ENCODE assay signal across 12 mouse cellular contexts in the genomic region with DNA sequence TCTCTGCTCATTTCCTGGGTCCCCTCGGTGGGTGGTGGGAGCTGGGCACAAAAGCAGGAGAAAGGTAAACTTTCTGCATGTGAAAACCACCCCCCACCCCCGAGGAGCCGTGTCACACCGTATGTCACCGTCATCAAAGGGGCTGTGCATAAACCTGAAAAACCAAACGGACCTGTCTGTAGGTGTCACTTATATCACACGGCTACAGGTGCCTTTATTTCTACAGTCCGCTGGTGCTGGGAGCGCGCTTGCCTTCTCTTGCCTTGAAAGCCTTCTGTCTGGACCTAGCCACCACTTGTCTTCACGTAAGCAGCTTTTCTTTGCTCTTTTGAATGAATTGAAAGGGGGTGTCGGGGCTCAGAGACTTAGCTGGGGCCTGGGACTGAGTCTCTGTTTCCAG. TPM values are rescaled to one million over a fixed set of nuclear protein-coding genes. Genes with fewer than 3 reads are reported as not detected.
A peak's percentile ranks its signal among the peaks of the same experiment; 100 is the strongest.
DNase-seq lines count a peak whose midpoint lies in the region; ATAC-seq lines count a peak whose summit lies in the region.
"Had no signal": no experiment of that assay in that cellular context is flagged by ENCODE, and none has a peak within 500 bp of the region (broad histone marks: within the 10 kb centered on the region; RNA-seq: fewer than 3 reads in every experiment).

No protein-coding gene starts in this region.

- H3K27ac ChIP-seq in heart, embryonic 14.5 days (replicated peaks in 1 of 2; ENCODE audit: control insufficient read depth in 1 of 2, insufficient read depth in 1 of 2, low read depth in 2 of 2, low read length in 2 of 2) = no peak overlapping the region
- H3K27ac ChIP-seq in embryonic facial prominence, embryonic 11.5 days (replicated peaks; ENCODE audit: low read depth, low read length) = no peak overlapping the region
- H3K27ac ChIP-seq in forebrain, embryonic 16.5 days (ENCODE audit: low read length) = no peak overlapping the region
- H3K27ac ChIP-seq in midbrain, embryonic 11.5 days (ENCODE audit: low read depth, low read length) = no peak overlapping the region

- peaks cover 8 to 12% of the 10 kb centered on the region in 2 experiments; a peak in 3 of 4 replicates for H3K4me1 ChIP-seq in heart, embryonic 14.5 days (ENCODE audit: control insufficient read depth in 2 of 2, insufficient read depth in 2 of 2, low read length in 2 of 2)
- no peaks in the 10 kb centered on the region for H3K4me1 ChIP-seq in embryonic facial prominence, embryonic 11.5 days (ENCODE audit: control insufficient read depth, insufficient read depth, low read length)
- H3K4me1 ChIP-seq in forebrain, embryonic 16.5 days (replicated peaks; ENCODE audit: control insufficient read depth, insufficient read depth, low read length) = peaks cover 7% of the 10 kb centered on the region
- peaks cover 10% of the 10 kb centered on the region; the same call in 1 of the 2 replicates for H3K4me1 ChIP-seq in midbrain, embryonic 11.5 days (ENCODE audit: control insufficient read depth, insufficient read depth, low read length)

- H3K36me3 ChIP-seq in heart, embryonic 14.5 days (ENCODE audit: control insufficient read depth, insufficient read depth, low read length) = no peaks in the 10 kb centered on the region
- no peaks in the 10 kb centered on the region for H3K36me3 ChIP-seq in embryonic facial prominence, embryonic 11.5 days (replicated peaks; ENCODE audit: control insufficient read depth, insufficient read depth, low read depth, low read length)
- H3K36me3 ChIP-seq in forebrain, embryonic 16.5 days (ENCODE audit: control insufficient read depth, insufficient read depth) = no peaks in the 10 kb centered on the region
- H3K36me3 ChIP-seq in midbrain, embryonic 11.5 days (ENCODE audit: control insufficient read depth, insufficient read depth, low read length) = no peaks in the 10 kb centered on the region

- WGBS in heart, embryonic 14.5 days = 67% methylated on average over 12 of the region's 12 CpGs
- 57% methylated on average over 12 of the region's 12 CpGs for WGBS in embryonic facial prominence, embryonic 11.5 days
- 34% methylated on average over 12 of the region's 12 CpGs for WGBS in forebrain, embryonic 16.5 days
- 52% methylated on average over 12 of the region's 12 CpGs for WGBS in midbrain, embryonic 11.5 days

- no peaks in the 10 kb centered on the region for H3K9me3 ChIP-seq in heart, embryonic 14.5 days (ENCODE audit: control insufficient read depth, low read length)
- H3K9me3 ChIP-seq in embryonic facial prominence, embryonic 11.5 days (replicated peaks; ENCODE audit: control insufficient read depth, low read length) = no peaks in the 10 kb centered on the region
- H3K9me3 ChIP-seq in forebrain, embryonic 16.5 days (ENCODE audit: control insufficient read depth, low read length) = no peaks in the 10 kb centered on the region
- H3K9me3 ChIP-seq in midbrain, embryonic 11.5 days (ENCODE audit: control insufficient read depth, low read length) = no peaks in the 10 kb centered on the region

- H3K4me3 ChIP-seq in heart, embryonic 14.5 days (ENCODE audit: control insufficient read depth in 1 of 2, insufficient read depth in 1 of 2, low read depth in 1 of 2, low read length in 2 of 2) = no peak overlapping the region
- no peak overlapping the region for H3K4me3 ChIP-seq in embryonic facial prominence, embryonic 11.5 days (ENCODE audit: low read depth, low read length)
- H3K4me3 ChIP-seq in forebrain, embryonic 16.5 days (replicated peaks; ENCODE audit: low read length) = no peak overlapping the region
- H3K4me3 ChIP-seq in midbrain, embryonic 11.5 days (ENCODE audit: low read depth, low read length) = no peak overlapping the region

- H3K27me3 ChIP-seq in heart, embryonic 14.5 days (ENCODE audit: control insufficient read depth, insufficient read depth, low read length) = no peaks in the 10 kb centered on the region
- H3K27me3 ChIP-seq in embryonic facial prominence, embryonic 11.5 days (ENCODE audit: control insufficient read depth, insufficient read depth, low read length) = no peaks in the 10 kb centered on the region
- no peaks in the 10 kb centered on the region for H3K27me3 ChIP-seq in forebrain, embryonic 16.5 days (replicated peaks; ENCODE audit: control insufficient read depth, insufficient read depth, low read length)
- H3K27me3 ChIP-seq in midbrain, embryonic 11.5 days (ENCODE audit: control insufficient read depth, insufficient read depth, low read length) = no peaks in the 10 kb centered on the region

- peak overlapping the region; percentile 23; the same call in 1 of the 2 replicates for H3K4me2 ChIP-seq in heart, embryonic 14.5 days (ENCODE audit: low read length)
- H3K4me2 ChIP-seq in embryonic facial prominence, embryonic 11.5 days (ENCODE audit: low read depth, low read length) = no peak overlapping the region
- H3K4me2 ChIP-seq in forebrain, embryonic 16.5 days (ENCODE audit: low read length) = peak overlapping the region; percentile 13
- peak overlapping the region; percentile 30 for H3K4me2 ChIP-seq in midbrain, embryonic 11.5 days

- ATAC-seq in heart, embryonic 14.5 days (ENCODE audit: insufficient number of reproducible peaks, insufficient read depth, low FRiP score, low read depth) = no peak
- ATAC-seq in embryonic facial prominence, embryonic 11.5 days (replicated peaks; ENCODE audit: insufficient number of reproducible peaks, low FRiP score, low TSS enrichment, low read depth) = no peak
- 0 out of 2 replicates have a peak, but pooled peaks have one; percentile 11 for ATAC-seq in forebrain, embryonic 16.5 days
- ATAC-seq in midbrain, embryonic 11.5 days (ENCODE audit: low FRiP score) = peak; percentile 25; the same call in 1 of the 2 replicates

- no peak overlapping the region for H3K9ac ChIP-seq in heart, embryonic 14.5 days (ENCODE audit: low read length)
- H3K9ac ChIP-seq in embryonic facial prominence, embryonic 11.5 days (replicated peaks; ENCODE audit: low read length) = no peak overlapping the region
- no peak overlapping the region for H3K9ac ChIP-seq in forebrain, embryonic 16.5 days (replicated peaks; ENCODE audit: low read depth, low read length)
- peak overlapping the region; percentile 17; the same call in 1 of the 2 replicates for H3K9ac ChIP-seq in midbrain, embryonic 11.5 days (ENCODE audit: low read length)

- no peak for DNase-seq in heart, adult 8-10 months (ENCODE audit: low spot score)
- DNase-seq in embryonic facial prominence, embryonic 11.5 days (ENCODE audit: low spot score) = peak; percentile 20
- DNase-seq in midbrain, embryonic 11.5 days (ENCODE audit: low spot score, missing footprints) = peak; percentile 83
- no peak for DNase-seq in right cerebral cortex, postnatal 4 days
- DNase-seq in adipocyte (ENCODE audit: low spot score) = no peak
- DNase-seq in adrenal gland, postnatal 10 days = no peak
- DNase-seq: cerebellum, adult 11-12 months; kidney, adult 11 months had no signal

RNA-seq across cellular contexts. Expression of gene Elf5, which starts 12.4 kb away (rescaled TPM):
- 0.11 TPM in 1 of 2 replicates, not detected in the other for polyA plus RNA-seq in heart, embryonic 14.5 days (2014; fragmentation: Nextera tagmentation; extraction: Ambion mirVana)
- not detected for total RNA-seq in heart, adult 8-10 months (2022)
- 0.50 and 0.75 TPM in 2 replicates for polyA plus RNA-seq in embryonic facial prominence, embryonic 11.5 days (2014; fragmentation: Nextera tagmentation; extraction: Ambion mirVana)
- 0.16 TPM in 1 of 2 replicates, not detected in the other for polyA plus RNA-seq in forebrain, embryonic 16.5 days (2015; fragmentation: Nextera tagmentation; extraction: Ambion mirVana)
- not detected in 2 replicates for polyA plus RNA-seq in midbrain, embryonic 11.5 days (2014; fragmentation: Nextera tagmentation; extraction: Ambion mirVana)
- not detected for total RNA-seq in adrenal gland, postnatal 10 days (2021)
- total RNA-seq: adrenal gland, adult 18-20 months; liver, adult 2 months had no signal
- polyA plus RNA-seq: liver, adult 2 months had no signal

Comparison
In these comparisons a context has a peak if more than half of its experiments do, and no peak if none do; other contexts are left out.
1. ATAC-seq: peak in forebrain, embryonic 16.5 days (single experiment) and midbrain, embryonic 11.5 days (single experiment); none in heart, embryonic 14.5 days (single experiment) and embryonic facial prominence, embryonic 11.5 days (single experiment).
2. DNase-seq: peak in embryonic facial prominence, embryonic 11.5 days (single experiment) and midbrain, embryonic 11.5 days (single experiment); none in heart, adult 8-10 months (single experiment), right cerebral cortex, postnatal 4 days (single experiment), adipocyte (single experiment) and adrenal gland, postnatal 10 days (single experiment).